Comparison of ENCODE assay signal across 23 mouse cellular contexts in genomic region chr14:16806155-16806554, GRCm38 (mm10). TPM values are rescaled to one million over a fixed set of nuclear protein-coding genes. Genes with fewer than 3 reads are reported as not detected.
"Had no signal": no experiment of that assay in that cellular context is flagged by ENCODE, and none has a peak within 500 bp of the region (broad histone marks: within the 10 kb centered on the region; RNA-seq: fewer than 3 reads in every experiment).

No protein-coding gene starts in this region.

- H3K27ac ChIP-seq: hindbrain, postnatal 0 days; kidney, postnatal 0 days; limb, embryonic 10.5 days; limb, embryonic 13.5 days; liver, embryonic 14.5 days; midbrain, embryonic 10.5 days; midbrain, embryonic 13.5 days; neural tube, embryonic 13.5 days; stomach, embryonic 15.5 days had no signal

- H3K4me1 ChIP-seq: limb, embryonic 10.5 days; limb, embryonic 13.5 days; midbrain, embryonic 10.5 days; midbrain, embryonic 13.5 days; neural tube, embryonic 13.5 days; stomach, embryonic 15.5 days had no signal

- H3K4me3 ChIP-seq: limb, embryonic 10.5 days; limb, embryonic 13.5 days; midbrain, embryonic 10.5 days; midbrain, embryonic 13.5 days; myocyte; neural tube, embryonic 13.5 days; stomach, embryonic 15.5 days had no signal

- H3K9me3 ChIP-seq: limb, embryonic 10.5 days; limb, embryonic 13.5 days; midbrain, embryonic 10.5 days; midbrain, embryonic 13.5 days; neural tube, embryonic 13.5 days; stomach, embryonic 15.5 days had no signal

- H3K4me2 ChIP-seq: limb, embryonic 13.5 days; lung, embryonic 14.5 days; midbrain, embryonic 13.5 days; neural tube, embryonic 13.5 days; stomach, embryonic 15.5 days had no signal

- ATAC-seq: hindbrain, postnatal 0 days; inflammation-experienced regulatory T-cells, adult 6 months; intestine, embryonic 16.5 days; midbrain, embryonic 13.5 days; midbrain, embryonic 16.5 days had no signal

- H3K9ac ChIP-seq: limb, embryonic 13.5 days; liver, embryonic 14.5 days; lung, embryonic 14.5 days; midbrain, embryonic 13.5 days; neural tube, embryonic 13.5 days; stomach, embryonic 15.5 days had no signal

- H3K27me3 ChIP-seq: limb, embryonic 13.5 days; midbrain, embryonic 13.5 days; neural tube, embryonic 13.5 days; stomach, embryonic 15.5 days had no signal

- H3K36me3 ChIP-seq: limb, embryonic 10.5 days; limb, embryonic 13.5 days; midbrain, embryonic 10.5 days; midbrain, embryonic 13.5 days; neural tube, embryonic 13.5 days; stomach, embryonic 15.5 days had no signal

- DNase-seq: layer of hippocampus, adult 9-11 months; lung, embryonic 14.5 days; lung, postnatal 10 days; lung, postnatal 36 days; retina, postnatal 1 day; right cerebral cortex, postnatal 25 days; spleen, adult 18-20 months; thymus, postnatal 4 days had no signal

RNA-seq across cellular contexts. Expression of gene Rarb, which starts 12.8 kb away (rescaled TPM):
- total RNA-seq: megakaryocyte progenitor cell, adult 5-6 weeks; neutrophil, adult 5-6 weeks had no signal
- polyA plus RNA-seq: inflammation-experienced regulatory T-cells, adult 6 months had no signal
